Mouse (Mus musculus) liver, embryonic 14.5 days (tissue): Measurements from ENCODE around the gene Nol11. TPM values are rescaled to one million over a fixed set of nuclear protein-coding genes. Genes with fewer than 3 reads are reported as not detected.
"Not testable (repeated sequence)": the region's sequence is repeated elsewhere in the genome, so short reads cannot be mapped to it uniquely, and the experiment has no call there.

ENCODE experiments used
- ATAC-seq: fragments of 200-750 bp; cut with Nextera tagmentation; 2 replicates; pipeline ENCODE4 v1.8.0; 2017; ENCODE audit warnings: moderate number of reproducible peaks, mild to moderate bottlenecking, moderate library complexity; ENCODE audit not compliant: insufficient read depth
- DNase-seq, 3 experiments: peaks; one replicate each; pipeline ENCODE4 v3.0.0-alpha.2; 2012 to 2013; ENCODE audit warnings: low read depth in 3 of 3, low spot score in 3 of 3
- H3K27ac ChIP-seq: fragments of 300-500 bp; sonication (generic); 2 replicates; pipeline ENCODE4 v1.5.1; 2014; ENCODE audit warnings: moderate library complexity, mild to moderate bottlenecking, control low read depth, inconsistent platforms
- H3K27me3 ChIP-seq: fragments of 300-500 bp; sonication (generic); 2 replicates; pipeline ENCODE4 v1.6.1; 2014; ENCODE audit warnings: mild to moderate bottlenecking, low read length, moderate library complexity; ENCODE audit not compliant: control insufficient read depth, insufficient read depth
- H3K36me3 ChIP-seq: fragments of 300-500 bp; sonication (generic); replicated peaks from 2 replicates; pipeline ENCODE4 v1.6.1; 2014; ENCODE audit warnings: low read depth; ENCODE audit not compliant: control insufficient read depth, insufficient read depth
- H3K4me1 ChIP-seq, 2 experiments: fragments of 200-500 bp in 1 of 2; fragments of 300-500 bp in 1 of 2; sonication (generic) in 1 of 2; replicated peaks; 2 replicates each; pipeline ENCODE4 v1.6.1; 2012 to 2014; ENCODE audit warnings: antibody characterized with exemption in 1 of 2, inconsistent platforms in 1 of 2, low read length in 1 of 2; ENCODE audit not compliant: control insufficient read depth in 2 of 2, insufficient read depth in 2 of 2
- H3K4me2 ChIP-seq: fragments of 300-500 bp; sonication (generic); 2 replicates; pipeline ENCODE4 v1.6.1; 2014; ENCODE audit warnings: low read depth, mild to moderate bottlenecking, control low read depth, moderate library complexity
- H3K4me3 ChIP-seq, 2 experiments: fragments of 200-500 bp in 1 of 2; fragments of 300-500 bp in 1 of 2; sonication (generic) in 1 of 2; 2 replicates each; pipeline ENCODE4 v1.5.1; 2012 to 2014; ENCODE audit warnings: low read depth in 2 of 2, low read length in 2 of 2, mild to moderate bottlenecking in 2 of 2, control low read depth in 1 of 2, inconsistent platforms in 1 of 2, moderate library complexity in 1 of 2; ENCODE audit not compliant: insufficient read depth in 1 of 2
- H3K9ac ChIP-seq: fragments of 300-500 bp; sonication (generic); replicated peaks from 2 replicates; pipeline ENCODE4 v1.6.1; 2014; ENCODE audit warnings: mild to moderate bottlenecking, control low read depth, moderate library complexity
- H3K9me3 ChIP-seq: fragments of 300-500 bp; sonication (generic); 2 replicates; pipeline ENCODE4 v1.6.1; 2016; ENCODE audit warnings: low read length, mixed read lengths; ENCODE audit not compliant: control insufficient read depth
- CTCF ChIP-seq: IDR thresholded peaks from 2 replicates; pipeline ENCODE4 v1.5.1; 2016; ENCODE audit warnings: antibody characterized with exemption, low read depth, control low read depth
- EP300 ChIP-seq: IDR thresholded peaks from 2 replicates; pipeline ENCODE4 v1.6.1; 2016; ENCODE audit warnings: antibody characterized with exemption, low read depth
- WGBS: fragments of 180-500 bp; shearing (Covaris S2); extraction: QIAGEN DNeasy Blood & Tissue Kit; methylation state at CpG from one replicate; pipeline ENCODE4 v1.1.7; 2014; ENCODE audit not compliant: insufficient replicate concordance; 5-methylcytosine and 5-hydroxymethylcytosine counted together
- polyA plus RNA-seq, 2 experiments: library from polyadenylated mRNA; depleted of rRNA in 1 of 2; stranded (reverse) in 1 of 2; unstranded in 1 of 2; fragments of >200 nt; fragmentation: Nextera tagmentation in 1 of 2; extraction: Ambion mirVana in 1 of 2; gene quantifications; 2 replicates each; pipeline versions ENCODE4 v1.2.1 to v1.2.3; 2012 to 2014

The Nol11 gene
- polyA plus RNA-seq, 2 experiments: 11.3 to 19.9 TPM

DNA sequence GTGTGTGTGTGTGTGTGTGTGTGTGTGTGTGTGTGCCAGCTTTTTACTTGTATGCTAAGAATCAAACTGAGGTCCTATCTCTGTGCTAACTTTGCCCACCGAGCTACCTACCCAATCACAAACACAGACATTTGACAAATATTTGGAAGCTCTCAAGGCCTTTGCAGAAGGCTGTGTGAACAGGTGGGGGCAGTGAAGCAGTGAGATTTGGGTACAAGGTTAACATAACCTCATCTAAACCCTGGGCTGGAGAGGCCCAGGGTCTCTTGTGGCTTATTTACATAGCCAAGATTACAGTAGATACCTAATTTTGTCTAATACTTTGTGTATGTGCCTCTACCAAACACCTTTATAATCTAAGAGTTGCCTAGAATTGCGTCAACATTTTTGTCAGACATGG is 46.8 kb downstream of the Nol11 start:
- H3K4me2 ChIP-seq: no peak overlapping the region
- WGBS: 60% methylated on average over 2 of the region's 2 CpGs
- DNase-seq (no peak), ATAC-seq (no peak)
- TF ChIP-seq CTCF: no peak
- no peak for TF ChIP-seq EP300
- no peak overlapping the region for H3K9ac ChIP-seq
- no peak overlapping the region for H3K27ac ChIP-seq
- H3K4me1 ChIP-seq: no peaks in the 10 kb centered on the region
- no peak overlapping the region for H3K4me3 ChIP-seq
- no peaks in the 10 kb centered on the region for H3K9me3 ChIP-seq
- H3K27me3 ChIP-seq: no peaks in the 10 kb centered on the region
- H3K36me3 ChIP-seq: no peaks in the 10 kb centered on the region

DNA sequence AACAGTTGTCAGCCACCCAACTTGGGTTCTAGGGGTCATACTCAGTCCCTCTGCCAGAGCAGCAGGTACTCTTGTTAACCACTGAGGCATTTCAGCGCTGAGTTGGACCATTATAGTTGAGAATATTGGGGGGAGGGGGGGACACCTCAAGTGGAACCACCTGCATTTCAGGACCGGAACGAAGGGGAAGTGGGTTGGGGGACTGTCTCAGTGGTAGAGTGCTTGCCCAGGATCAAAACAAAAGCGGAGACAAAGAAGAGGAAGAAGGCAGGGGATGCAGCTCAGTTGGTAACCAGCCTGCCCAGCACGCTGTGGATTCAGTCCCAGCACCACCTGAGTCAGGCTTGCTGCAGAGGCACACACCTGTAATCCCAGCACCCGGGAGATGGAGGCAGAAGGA is 48.4 kb downstream of the Nol11 start:
- Histone ChIP-seq H3K4me1 (no peaks in the 10 kb centered on the region), H3K27me3 (no peaks in the 10 kb centered on the region), H3K4me2 (no peak overlapping the region), H3K36me3 (no peaks in the 10 kb centered on the region), H3K4me3 (no peak overlapping the region), H3K9ac (no peak overlapping the region), H3K9me3 (no peaks in the 10 kb centered on the region), H3K27ac (no peak overlapping the region)
- WGBS: 12% methylated on average over 6 of the region's 6 CpGs
- DNase-seq (no peak), ATAC-seq (no peak)
- TF ChIP-seq EP300 (no peak), CTCF (no peak)

DNA sequence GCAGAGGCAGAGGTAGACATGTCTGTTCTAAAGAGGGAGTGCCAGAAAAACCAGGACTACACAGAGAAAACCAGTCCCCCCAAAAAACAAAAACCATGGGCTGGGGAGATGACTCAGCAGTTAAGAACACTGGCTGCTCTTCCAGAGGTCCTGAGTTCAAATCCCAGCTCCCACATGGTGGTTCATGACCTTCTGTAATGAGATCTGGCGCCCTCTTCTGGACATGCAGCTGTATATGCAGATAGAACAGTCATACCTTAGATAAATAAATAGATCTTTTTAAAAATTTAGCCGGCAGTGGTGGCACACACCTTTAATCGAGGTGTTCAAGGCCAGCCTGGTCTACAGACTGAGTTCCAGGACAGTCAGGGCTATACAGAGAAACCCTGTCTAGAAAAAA is 50.5 kb downstream of the Nol11 start:
- Histone ChIP-seq H3K36me3 (no peaks in the 10 kb centered on the region), H3K27me3 (no peaks in the 10 kb centered on the region), H3K9ac (no peak overlapping the region), H3K4me3 (no peak overlapping the region), H3K27ac (no peak overlapping the region), H3K4me2 (no peak overlapping the region), H3K4me1 (no peaks in the 10 kb centered on the region), H3K9me3 (no peaks in the 10 kb centered on the region)
- ATAC-seq: no peak
- 47% methylated on average over 3 of the region's 3 CpGs for WGBS
- TF ChIP-seq CTCF (peak; percentile 55), EP300 (no peak)
- no peak for DNase-seq

DNA sequence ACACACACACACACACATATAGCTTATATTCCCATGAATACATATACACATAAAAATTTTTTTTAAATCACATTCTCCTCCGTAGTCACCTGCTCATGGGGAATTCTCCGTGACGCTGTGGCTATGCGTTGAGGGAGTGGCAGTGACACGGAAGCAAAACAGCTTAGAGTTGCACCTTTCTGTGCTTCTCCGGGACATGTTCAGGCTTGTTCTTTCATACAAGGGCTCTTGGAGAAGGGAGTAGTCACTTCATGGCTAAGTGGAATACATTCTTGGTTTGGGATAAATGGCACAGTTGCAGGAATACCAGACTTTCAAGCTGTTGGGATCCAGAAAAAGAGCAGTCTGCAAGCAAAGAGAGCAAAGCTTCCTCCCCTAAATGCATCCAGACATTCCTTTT is 51.6 kb downstream of the Nol11 start:
- 84% methylated on average over 6 of the region's 6 CpGs for WGBS
- no peak overlapping the region for H3K9ac ChIP-seq
- no peak overlapping the region for H3K27ac ChIP-seq
- H3K4me1 ChIP-seq: 0 out of 4 replicates have a peak, but pooled peaks cover 0 to 2% of the 10 kb centered on the region in 2 experiments
- H3K27me3 ChIP-seq: no peaks in the 10 kb centered on the region
- TF ChIP-seq EP300 (no peak), CTCF (no peak)
- no peaks in the 10 kb centered on the region for H3K9me3 ChIP-seq
- H3K4me2 ChIP-seq: no peak overlapping the region
- no peak overlapping the region for H3K4me3 ChIP-seq
- no peak for ATAC-seq
- no peaks in the 10 kb centered on the region for H3K36me3 ChIP-seq
- DNase-seq: no peak

DNA sequence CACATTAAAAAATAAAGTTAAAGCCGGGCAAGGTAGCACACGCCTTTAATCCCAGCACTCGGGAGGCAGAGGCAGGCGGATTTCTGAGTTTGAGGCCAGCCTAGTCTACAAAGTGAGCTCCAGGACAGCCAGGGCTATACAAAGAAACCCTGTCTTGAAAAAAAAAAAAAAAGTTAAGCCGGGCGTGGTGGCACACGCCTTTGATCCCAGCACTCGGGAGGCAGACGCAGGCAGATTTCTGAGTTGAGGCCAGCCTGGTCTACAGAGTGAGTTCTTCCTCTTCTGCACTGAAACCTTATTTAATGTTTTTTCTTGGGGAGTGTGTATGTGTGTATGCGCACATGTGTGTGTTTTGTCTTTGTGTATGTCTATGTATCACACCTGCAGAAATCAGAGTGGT is 52.7 kb downstream of the Nol11 start:
- not testable (repeated sequence) for H3K4me2 ChIP-seq, ATAC-seq, H3K27me3 ChIP-seq, H3K4me1 ChIP-seq, H3K36me3 ChIP-seq, DNase-seq, H3K9me3 ChIP-seq, H3K4me3 ChIP-seq, H3K9ac ChIP-seq, H3K27ac ChIP-seq
- 75% methylated on average over 10 of the region's 10 CpGs for WGBS

DNA sequence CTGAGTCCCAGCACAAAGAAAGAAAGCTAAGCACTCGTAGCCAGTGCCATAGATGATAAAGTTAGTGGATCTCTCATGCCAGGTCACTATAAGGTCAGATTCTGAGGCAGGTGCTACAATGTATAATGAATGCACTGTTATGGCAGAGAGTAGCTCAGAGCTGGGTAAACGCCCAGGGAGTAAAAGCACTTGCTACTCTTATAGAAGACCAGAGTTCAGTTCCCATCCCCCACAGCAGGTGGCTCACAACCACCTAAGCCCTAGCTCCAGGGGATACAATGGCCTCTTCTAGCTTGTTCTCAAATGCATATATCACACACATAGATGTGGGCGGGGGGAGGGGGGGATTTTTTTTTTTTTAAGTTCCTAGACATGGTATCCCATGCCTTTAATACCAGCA is 53.4 kb downstream of the Nol11 start:
- Histone ChIP-seq H3K9me3 (no peaks in the 10 kb centered on the region), H3K27ac (no peak overlapping the region), H3K4me3 (no peak overlapping the region), H3K4me2 (no peak overlapping the region), H3K9ac (no peak overlapping the region), H3K27me3 (no peaks in the 10 kb centered on the region), H3K36me3 (no peaks in the 10 kb centered on the region), H3K4me1 (0 out of 4 replicates have a peak, but pooled peaks cover 0 to 3% of the 10 kb centered on the region in 2 experiments)
- WGBS: 65% methylated on average over 3 of the region's 3 CpGs
- ATAC-seq: no peak
- DNase-seq: no peak
- TF ChIP-seq CTCF: no peak
